Mouse (Mus musculus) naive thymus-derived CD4-positive, alpha-beta T cell, adult 2 months (primary cell): ENCODE measurements around the gene Gorasp1.

ENCODE experiments used
- DNase-seq: peaks from one replicate; pipeline ENCODE4 v3.0.0-alpha.2; 2011; ENCODE audit warnings: low read depth

Gorasp1 gene

GRCm38 (mm10) chr9:119926497-119926896 lies 10.9 kb downstream of the Gorasp1 start:
- no peak for DNase-seq

- no peak for DNase-seq
Measured at GRCm38 (mm10) chr9:119925729-119926128, 11.6 kb downstream of the Gorasp1 start.

- no peak for DNase-seq
Measured at GRCm38 (mm10) chr9:119925120-119925657, 12.2 kb downstream of the Gorasp1 start.

GRCm38 (mm10) chr9:119923462-119923861 lies 13.9 kb downstream of the Gorasp1 start:
- DNase-seq, result no peak

GRCm38 (mm10) chr9:119919858-119920257 lies 17.5 kb downstream of the Gorasp1 start:
- no peak for DNase-seq

- DNase-seq, result peak; percentile 41
Measured at GRCm38 (mm10) chr9:119913087-119913838, 24.1 kb downstream of the Gorasp1 start.

- DNase-seq, result no peak
Measured at GRCm38 (mm10) chr9:119909931-119910330, 27.4 kb downstream of the Gorasp1 start.

GRCm38 (mm10) chr9:119908708-119909107 lies 28.7 kb downstream of the Gorasp1 start:
- no peak for DNase-seq

GRCm38 (mm10) chr9:119902410-119903151 lies 34.8 kb downstream of the Gorasp1 start:
- no peak for DNase-seq

- no peak for DNase-seq
Measured at GRCm38 (mm10) chr9:119899446-119899845, 37.9 kb downstream of the Gorasp1 start.

GRCm38 (mm10) chr9:119895040-119895721 lies 42.2 kb downstream of the Gorasp1 start:
- DNase-seq, result peak; percentile 67

GRCm38 (mm10) chr9:119894339-119895009 lies 42.9 kb downstream of the Gorasp1 start, which contains the start of gene Wdr48:
Gene Wdr48 (plus strand): TSS chr9:119894878.
- peak; percentile 99 for DNase-seq

- DNase-seq, result no peak
Measured at GRCm38 (mm10) chr9:119893881-119894280, 43.5 kb downstream of the Gorasp1 start.

GRCm38 (mm10) chr9:119890692-119891091 lies 46.7 kb downstream of the Gorasp1 start:
- peak; percentile 74 for DNase-seq

- no peak for DNase-seq
Measured at GRCm38 (mm10) chr9:119889446-119889845, 47.9 kb downstream of the Gorasp1 start.

- DNase-seq, result no peak
Measured at GRCm38 (mm10) chr9:119888843-119889246, 48.5 kb downstream of the Gorasp1 start.

GRCm38 (mm10) chr9:119887144-119887901 lies 50.0 kb downstream of the Gorasp1 start:
- no peak for DNase-seq
